Mouse (Mus musculus): ENCODE measurements around the gene Atp5h. TPM values are rescaled to one million over a fixed set of nuclear protein-coding genes. Genes with fewer than 3 reads are reported as not detected.
A peak's percentile ranks its signal among the peaks of the same experiment; 100 is the strongest.
"Not testable (repeated sequence)": the region's sequence is repeated elsewhere in the genome, so short reads cannot be mapped to it uniquely, and the experiment has no call there.

The Atp5h gene
- total RNA-seq, 1 experiment from 2014 or later: 631 TPM

- ATAC-seq (replicated peaks; ENCODE audit: insufficient number of reproducible peaks, low FRiP score, low TSS enrichment, poor library complexity, severe bottlenecking): no peak
Observed at GRCm38 (mm10) chr11:115406858-115407401, 12.8 kb downstream of the Atp5h start.

GRCm38 (mm10) chr11:115405723-115406122, 14.0 kb downstream of the Atp5h start:
- ATAC-seq (replicated peaks; ENCODE audit: insufficient number of reproducible peaks, low FRiP score, low TSS enrichment, poor library complexity, severe bottlenecking): no peak

- ATAC-seq (replicated peaks; ENCODE audit: insufficient number of reproducible peaks, low FRiP score, low TSS enrichment, poor library complexity, severe bottlenecking): peak; percentile 84
Observed at GRCm38 (mm10) chr11:115403338-115404124, 16.2 kb downstream of the Atp5h start, which contains the start of gene Mrpl58. TSS of gene Mrpl58 (plus strand) at chr11:115403752.

- ATAC-seq (replicated peaks; ENCODE audit: insufficient number of reproducible peaks, low FRiP score, low TSS enrichment, poor library complexity, severe bottlenecking): no peak
Observed at GRCm38 (mm10) chr11:115400630-115401391, 19.0 kb downstream of the Atp5h start.

- no peak for ATAC-seq (replicated peaks; ENCODE audit: insufficient number of reproducible peaks, low FRiP score, low TSS enrichment, poor library complexity, severe bottlenecking)
Observed at GRCm38 (mm10) chr11:115400126-115400525, 19.6 kb downstream of the Atp5h start.

GRCm38 (mm10) chr11:115398085-115398484, 21.7 kb downstream of the Atp5h start:
- ATAC-seq (replicated peaks; ENCODE audit: insufficient number of reproducible peaks, low FRiP score, low TSS enrichment, poor library complexity, severe bottlenecking): 0 out of 2 replicates have a peak, but pooled peaks have one; percentile 24

GRCm38 (mm10) chr11:115393721-115394325, 25.9 kb downstream of the Atp5h start:
- ATAC-seq (replicated peaks; ENCODE audit: insufficient number of reproducible peaks, low FRiP score, low TSS enrichment, poor library complexity, severe bottlenecking): no peak

GRCm38 (mm10) chr11:115391358-115391757, 28.4 kb downstream of the Atp5h start:
- ATAC-seq (replicated peaks; ENCODE audit: insufficient number of reproducible peaks, low FRiP score, low TSS enrichment, poor library complexity, severe bottlenecking): no peak

GRCm38 (mm10) chr11:115386859-115387258, 32.9 kb downstream of the Atp5h start:
- not testable (repeated sequence) for ATAC-seq (replicated peaks; ENCODE audit: insufficient number of reproducible peaks, low FRiP score, low TSS enrichment, poor library complexity, severe bottlenecking)

- no peak for ATAC-seq (replicated peaks; ENCODE audit: insufficient number of reproducible peaks, low FRiP score, low TSS enrichment, poor library complexity, severe bottlenecking)
Observed at GRCm38 (mm10) chr11:115384587-115384986, 35.2 kb downstream of the Atp5h start.

GRCm38 (mm10) chr11:115383701-115384474, 35.9 kb downstream of the Atp5h start:
- no peak for ATAC-seq (replicated peaks; ENCODE audit: insufficient number of reproducible peaks, low FRiP score, low TSS enrichment, poor library complexity, severe bottlenecking)

- ATAC-seq (replicated peaks; ENCODE audit: insufficient number of reproducible peaks, low FRiP score, low TSS enrichment, poor library complexity, severe bottlenecking): no peak
Observed at GRCm38 (mm10) chr11:115382891-115383290, 36.9 kb downstream of the Atp5h start.

- no peak for ATAC-seq (replicated peaks; ENCODE audit: insufficient number of reproducible peaks, low FRiP score, low TSS enrichment, poor library complexity, severe bottlenecking)
Observed at GRCm38 (mm10) chr11:115381743-115382539, 37.8 kb downstream of the Atp5h start, which contains the start of gene Cdr2l. TSS of gene Cdr2l (plus strand) at chr11:115381916.

GRCm38 (mm10) chr11:115381276-115381675, 38.5 kb downstream of the Atp5h start:
- ATAC-seq (replicated peaks; ENCODE audit: insufficient number of reproducible peaks, low FRiP score, low TSS enrichment, poor library complexity, severe bottlenecking): no peak

- ATAC-seq (replicated peaks; ENCODE audit: insufficient number of reproducible peaks, low FRiP score, low TSS enrichment, poor library complexity, severe bottlenecking): no peak
Observed at GRCm38 (mm10) chr11:115377854-115378253, 41.9 kb downstream of the Atp5h start.

GRCm38 (mm10) chr11:115377254-115377653, 42.5 kb downstream of the Atp5h start:
- ATAC-seq (replicated peaks; ENCODE audit: insufficient number of reproducible peaks, low FRiP score, low TSS enrichment, poor library complexity, severe bottlenecking): no peak

- no peak for ATAC-seq (replicated peaks; ENCODE audit: insufficient number of reproducible peaks, low FRiP score, low TSS enrichment, poor library complexity, severe bottlenecking)
Observed at GRCm38 (mm10) chr11:115376722-115377121, 43.0 kb downstream of the Atp5h start.
